Mouse (Mus musculus): ENCODE measurements around the gene Pepd. TPM values are rescaled to one million over a fixed set of nuclear protein-coding genes. Genes with fewer than 3 reads are reported as not detected.

Pepd gene
- polyA plus RNA-seq (2012; rRNA removed; ENCODE audit: low replicate concordance) = 147 and 853 TPM in 2 replicates

DNA sequence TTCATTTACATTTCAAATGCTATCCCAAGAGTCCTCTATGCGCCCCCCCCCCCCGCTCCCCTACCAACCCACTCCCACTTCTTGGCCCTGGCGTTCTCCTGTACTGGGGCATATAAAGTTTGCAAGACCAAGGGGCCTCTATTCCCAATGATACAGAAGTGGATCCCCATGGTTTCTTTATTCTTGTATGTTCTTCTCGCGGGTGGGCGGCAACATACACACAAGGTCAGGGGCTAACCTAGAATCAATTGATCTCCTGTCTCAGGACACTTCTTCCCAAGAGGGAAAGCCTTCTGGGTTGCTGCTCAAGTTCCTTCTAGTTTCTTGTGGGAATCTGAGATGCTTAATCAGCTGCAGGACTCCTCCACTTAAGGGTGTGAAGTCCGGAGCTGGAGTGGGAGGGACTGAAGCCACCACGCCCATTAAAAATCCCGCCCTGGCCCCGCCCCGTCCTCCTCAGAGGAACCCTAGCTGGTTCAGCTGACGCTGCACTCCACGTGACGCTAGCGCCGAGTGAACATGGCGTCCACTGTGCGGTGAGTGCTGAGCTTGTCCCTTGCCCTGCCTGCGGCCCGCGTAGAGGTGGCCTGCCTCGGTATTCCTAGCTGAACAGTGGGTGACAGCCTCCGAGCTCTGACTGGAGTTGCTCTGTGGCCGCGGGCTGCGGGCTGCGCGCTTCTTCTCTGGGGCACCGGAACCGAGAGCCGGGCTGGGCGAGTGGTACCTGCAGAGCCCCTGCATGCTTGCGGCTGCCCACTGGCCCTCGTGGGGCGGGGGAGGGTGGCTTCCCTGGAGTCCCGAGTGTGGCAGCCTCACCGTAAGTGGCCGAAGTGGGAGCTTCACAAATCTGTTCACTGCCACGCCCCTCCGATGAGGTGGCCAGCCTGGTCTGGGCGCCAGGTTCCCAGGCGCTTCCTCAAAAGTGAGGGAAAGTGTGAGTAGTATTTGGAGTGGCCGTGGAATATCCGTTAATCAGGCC lies at the start of gene Pepd:
Pepd (plus strand) TSS at position 461 of the 979 bp plus-strand sequence.

DNA sequence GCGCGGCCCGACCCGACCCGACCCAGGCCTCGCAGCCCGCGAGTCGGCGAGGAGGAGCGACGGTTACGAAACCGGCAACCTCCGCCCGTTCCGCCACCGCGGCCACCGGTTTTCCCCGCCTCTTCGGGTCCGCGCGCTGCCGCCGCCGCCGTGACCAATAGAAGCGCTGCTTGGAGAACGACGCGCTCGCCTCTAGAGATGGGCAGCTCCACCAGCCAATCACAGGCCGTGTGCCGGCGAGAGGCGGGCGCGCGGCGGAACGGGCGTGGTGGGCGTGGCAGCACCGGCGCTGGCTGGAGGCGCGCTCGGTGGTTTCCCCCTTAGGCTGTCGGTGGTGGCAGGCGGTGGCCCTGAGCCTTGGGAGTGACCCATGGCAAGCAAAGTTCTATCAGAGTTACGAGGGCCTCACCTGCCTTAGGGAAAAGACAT lies 144.3 kb downstream of the Pepd start, which contains the start of gene Cebpg:
Cebpg (minus strand) TSS at position 138 of the 429 bp plus-strand sequence.

Other genes with a start within 250 kb of the Pepd start
- 1.1 and 1.9 TPM in 2 replicates for gene Chst8, start 99.7 kb upstream of the Pepd start, polyA plus RNA-seq (2012; rRNA removed; ENCODE audit: low replicate concordance)
- 2.1 and 3.6 TPM in 2 replicates for gene Cebpg, start 144.2 kb downstream of the Pepd start, polyA plus RNA-seq (2012; rRNA removed; ENCODE audit: low replicate concordance)
- gene Cebpa, start 206.9 kb downstream of the Pepd start, polyA plus RNA-seq (2012; rRNA removed; ENCODE audit: low replicate concordance) = 66.5 and 135 TPM in 2 replicates

Data from duodenum, adult 2 months (tissue).